Mouse (Mus musculus): Measurements from ENCODE around the gene Bola1. TPM values are rescaled to one million over a fixed set of nuclear protein-coding genes. Genes with fewer than 3 reads are reported as not detected.
"Not testable (repeated sequence)": the region's sequence is repeated elsewhere in the genome, so short reads cannot be mapped to it uniquely, and the experiment has no call there.

Gene Bola1
- total and polyA plus RNA-seq, 2 experiments from 2014 or later = 31.4 to 67.7 TPM

DNA sequence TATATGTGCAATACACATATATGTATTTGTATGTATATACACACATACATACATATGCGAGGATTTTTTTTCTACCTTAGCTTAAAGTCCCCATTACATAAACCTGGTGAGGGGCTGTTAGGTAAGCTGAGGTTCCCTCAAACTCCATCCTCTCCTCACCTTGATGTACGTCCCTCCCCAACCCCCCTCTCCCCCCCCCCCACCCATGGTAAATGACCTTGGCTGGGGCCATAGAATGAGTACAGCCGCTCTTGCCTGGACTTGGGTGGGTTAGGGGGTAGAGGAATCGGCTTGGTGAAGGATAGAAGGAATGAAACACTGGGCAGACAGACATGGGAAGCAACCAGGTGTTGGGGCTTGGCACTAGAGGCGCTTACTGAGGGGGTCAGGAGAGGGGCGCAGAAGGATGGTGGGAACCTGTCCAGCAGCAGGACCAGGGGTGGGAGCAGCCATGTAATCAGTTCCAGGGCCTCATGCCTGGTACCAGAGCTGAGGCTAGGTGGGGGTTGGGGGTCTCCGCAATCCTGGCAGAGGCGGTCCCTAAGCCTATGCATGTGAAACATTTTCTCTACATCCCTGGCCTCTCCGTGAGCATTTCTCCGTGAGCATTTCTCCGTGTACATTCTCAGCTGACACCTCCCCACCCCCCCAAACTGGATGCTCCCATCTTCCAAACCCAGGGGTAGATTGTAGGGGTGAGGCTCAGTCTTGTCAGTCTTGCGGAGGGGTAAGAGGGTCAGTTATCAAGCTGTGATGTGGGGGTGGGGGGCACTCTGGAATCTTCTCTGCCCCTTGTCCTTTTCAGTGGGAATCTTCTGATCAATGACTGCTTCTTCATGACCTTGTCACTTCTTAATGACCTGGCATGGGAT is 37.8 kb downstream of the Bola1 start:
- DNase-seq (peak; percentile 62), ATAC-seq (peak; percentile 67)
- WGBS = 23% methylated on average over 12 of the region's 12 CpGs

DNA sequence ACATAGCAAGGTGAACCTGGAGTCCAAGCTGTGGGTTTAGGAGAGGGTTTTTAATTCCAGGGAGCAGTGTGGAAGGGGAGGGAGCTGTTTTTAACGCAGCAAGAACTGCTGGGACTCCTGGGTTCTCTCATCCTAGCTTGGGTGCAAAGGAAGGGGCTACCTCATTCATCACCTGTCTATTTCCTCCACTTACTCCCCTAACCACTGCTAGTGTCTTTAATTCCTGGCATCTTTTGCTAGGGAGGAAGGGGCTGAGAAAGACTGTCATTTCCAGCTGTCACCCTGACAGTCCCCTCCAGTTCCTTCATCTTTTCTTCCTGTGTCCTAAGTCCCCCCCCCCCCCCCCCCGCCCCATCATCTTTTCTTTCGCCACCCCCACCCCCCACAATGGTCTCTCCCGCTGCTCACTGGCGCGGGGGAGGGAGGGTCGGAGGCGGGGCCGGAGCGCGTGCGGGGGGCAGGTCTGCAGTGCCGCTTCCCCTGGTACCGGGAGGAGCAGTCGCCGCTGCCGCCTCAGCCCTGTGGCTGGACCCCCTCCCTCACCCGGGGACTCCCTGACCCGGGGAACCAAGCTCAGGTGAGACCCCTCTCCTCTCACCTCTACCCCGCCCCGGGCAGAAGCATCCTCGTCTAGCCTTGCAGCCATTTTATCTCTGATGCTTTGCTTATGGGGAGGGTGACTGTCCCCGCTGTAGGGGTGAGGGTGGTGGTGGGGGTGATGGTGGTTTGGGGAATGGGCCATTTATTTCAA is 38.6 kb downstream of the Bola1 start, which contains the start of gene Sv2a:
Gene Sv2a (plus strand): TSS at position 425 of the 751 bp plus-strand sequence.
- 0% methylated on average over 18 of the region's 23 CpGs for WGBS
- Histone ChIP-seq H3K9me3 (ENCODE audit: low read length) (no peaks in the 10 kb centered on the region), H3K36me3 (ENCODE audit: insufficient read depth) (peaks cover 28% of the 10 kb centered on the region), H3K27ac (ENCODE audit: low read depth, low read length) (peak within 1 kb of the TSS; percentile 72), H3K4me2 (ENCODE audit: low read depth) (peak within 1 kb of the TSS; percentile 72), H3K27me3 (ENCODE audit: insufficient read depth, low read length) (no peaks in the 10 kb centered on the region), H3K9ac (peak within 1 kb of the TSS; percentile 78), H3K4me1 (ENCODE audit: insufficient read depth) (peaks cover 4% of the 10 kb centered on the region), H3K4me3 (ENCODE audit: low read depth, low read length) (peak within 1 kb of the TSS; percentile 52)
- TF ChIP-seq CTCF (IDR thresholded peaks at IDR 0.05; ENCODE audit: low read depth) = no peak
- ATAC-seq (peak; percentile 80), DNase-seq (peak; percentile 82)

More for the DNA sequence above, 37.8 kb downstream of the Bola1 start:
- peak overlapping the region; percentile 72 for H3K27ac ChIP-seq (ENCODE audit: low read depth, low read length)
- H3K27me3 ChIP-seq (ENCODE audit: insufficient read depth, low read length) = no peaks in the 10 kb centered on the region
- H3K4me2 ChIP-seq (ENCODE audit: low read depth) = peak overlapping the region; percentile 72
- peaks cover 4% of the 10 kb centered on the region for H3K4me1 ChIP-seq (ENCODE audit: insufficient read depth)
- peak overlapping the region; percentile 52 for H3K4me3 ChIP-seq (ENCODE audit: low read depth, low read length)
- H3K9me3 ChIP-seq (ENCODE audit: low read length) = no peaks in the 10 kb centered on the region
- H3K36me3 ChIP-seq (ENCODE audit: insufficient read depth) = peaks cover 24% of the 10 kb centered on the region
- no peak for TF ChIP-seq CTCF (IDR thresholded peaks at IDR 0.05; ENCODE audit: low read depth)
- peak overlapping the region; percentile 78 for H3K9ac ChIP-seq

DNA sequence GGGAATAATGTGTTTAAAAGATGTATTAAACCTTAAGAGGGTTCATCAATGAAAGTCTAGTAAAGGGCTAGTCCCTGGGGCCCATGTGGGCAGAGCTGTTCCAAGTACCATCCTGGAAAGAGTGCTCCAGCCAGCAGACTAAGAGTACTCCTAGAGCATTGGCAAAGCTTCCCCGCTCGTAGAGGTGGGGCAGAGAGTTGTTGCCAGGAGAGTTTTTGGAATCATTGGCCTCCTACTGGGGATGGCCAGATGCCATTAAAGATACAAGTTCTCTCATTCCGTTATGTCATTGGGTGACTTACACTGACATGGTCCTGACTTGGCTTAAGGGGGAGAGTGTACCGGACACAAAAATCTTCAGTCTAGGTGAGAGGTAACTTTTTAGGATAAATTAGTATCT is 40.0 kb downstream of the Bola1 start:
- no peak for TF ChIP-seq CTCF (IDR thresholded peaks at IDR 0.05; ENCODE audit: low read depth)
- no peak for DNase-seq
- Histone ChIP-seq H3K9ac (no peak overlapping the region), H3K4me2 (ENCODE audit: low read depth) (no peak overlapping the region), H3K9me3 (ENCODE audit: low read length) (no peaks in the 10 kb centered on the region), H3K36me3 (ENCODE audit: insufficient read depth) (peaks cover 33% of the 10 kb centered on the region), H3K4me1 (ENCODE audit: insufficient read depth) (peaks cover 4% of the 10 kb centered on the region), H3K27me3 (ENCODE audit: insufficient read depth, low read length) (no peaks in the 10 kb centered on the region), H3K27ac (ENCODE audit: low read depth, low read length) (no peak overlapping the region), H3K4me3 (ENCODE audit: low read depth, low read length) (no peak overlapping the region)
- WGBS = 47% methylated on average over 4 of the region's 4 CpGs
- ATAC-seq = no peak

DNA sequence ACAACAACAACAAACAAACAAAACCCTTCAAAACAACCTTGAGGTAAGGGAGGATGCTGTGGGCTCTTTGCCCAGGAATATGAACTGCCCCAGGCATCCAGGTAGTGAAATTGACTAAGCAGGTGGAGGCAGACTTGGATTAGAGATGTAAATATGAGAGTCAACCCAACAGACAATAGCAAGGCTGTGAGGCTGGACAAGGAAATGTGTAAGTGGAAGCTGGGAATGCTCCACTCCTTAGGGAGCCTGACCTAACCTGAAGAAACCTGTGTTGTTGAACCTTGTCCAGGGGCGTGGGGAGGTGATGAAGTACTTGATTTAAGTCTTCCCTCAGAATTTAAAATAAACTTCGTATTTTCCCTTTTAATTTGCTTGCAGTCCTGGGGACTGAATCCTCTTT is 40.6 kb downstream of the Bola1 start:
- H3K36me3 ChIP-seq (ENCODE audit: insufficient read depth) = peaks cover 39% of the 10 kb centered on the region
- ATAC-seq = no peak
- H3K4me3 ChIP-seq (ENCODE audit: low read depth, low read length) = no peak overlapping the region
- no peaks in the 10 kb centered on the region for H3K9me3 ChIP-seq (ENCODE audit: low read length)
- H3K4me1 ChIP-seq (ENCODE audit: insufficient read depth) = peaks cover 4% of the 10 kb centered on the region
- no peak overlapping the region for H3K27ac ChIP-seq (ENCODE audit: low read depth, low read length)
- no peak overlapping the region for H3K9ac ChIP-seq
- H3K27me3 ChIP-seq (ENCODE audit: insufficient read depth, low read length) = no peaks in the 10 kb centered on the region
- TF ChIP-seq CTCF (IDR thresholded peaks at IDR 0.05; ENCODE audit: low read depth) = no peak
- 86% methylated on average over 2 of the region's 2 CpGs for WGBS
- no peak for DNase-seq
- no peak overlapping the region for H3K4me2 ChIP-seq (ENCODE audit: low read depth)

DNA sequence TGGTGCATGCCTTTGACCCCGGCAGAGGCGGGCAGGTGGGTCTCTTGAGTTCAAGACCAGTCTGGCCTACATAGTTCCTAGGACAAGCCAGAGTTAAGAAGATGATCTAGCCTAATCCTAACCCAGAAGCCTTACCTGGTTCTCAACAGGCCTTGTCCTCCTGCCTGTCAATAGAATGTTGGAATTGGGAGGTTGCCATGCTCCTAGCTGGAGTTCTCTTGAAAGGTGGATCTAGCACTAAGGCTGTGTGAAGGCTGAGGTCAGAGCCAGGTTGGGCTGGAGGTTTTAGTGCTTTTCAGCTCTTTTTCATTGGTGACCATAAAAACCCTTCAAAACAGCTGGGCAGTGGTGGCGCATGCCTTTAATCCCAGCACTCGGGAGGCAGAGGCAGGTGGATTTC is 41.1 kb downstream of the Bola1 start:
- no peak overlapping the region for H3K27ac ChIP-seq (ENCODE audit: low read depth, low read length)
- 93% methylated on average over 4 of the region's 4 CpGs for WGBS
- no peak overlapping the region for H3K4me3 ChIP-seq (ENCODE audit: low read depth, low read length)
- H3K27me3 ChIP-seq (ENCODE audit: insufficient read depth, low read length) = no peaks in the 10 kb centered on the region
- ATAC-seq = no peak
- DNase-seq = no peak
- H3K4me2 ChIP-seq (ENCODE audit: low read depth) = no peak overlapping the region
- peaks cover 39% of the 10 kb centered on the region for H3K36me3 ChIP-seq (ENCODE audit: insufficient read depth)
- no peaks in the 10 kb centered on the region for H3K9me3 ChIP-seq (ENCODE audit: low read length)
- H3K9ac ChIP-seq = no peak overlapping the region
- peaks cover 4% of the 10 kb centered on the region for H3K4me1 ChIP-seq (ENCODE audit: insufficient read depth)
- TF ChIP-seq CTCF (IDR thresholded peaks at IDR 0.05; ENCODE audit: low read depth) = no peak

DNA sequence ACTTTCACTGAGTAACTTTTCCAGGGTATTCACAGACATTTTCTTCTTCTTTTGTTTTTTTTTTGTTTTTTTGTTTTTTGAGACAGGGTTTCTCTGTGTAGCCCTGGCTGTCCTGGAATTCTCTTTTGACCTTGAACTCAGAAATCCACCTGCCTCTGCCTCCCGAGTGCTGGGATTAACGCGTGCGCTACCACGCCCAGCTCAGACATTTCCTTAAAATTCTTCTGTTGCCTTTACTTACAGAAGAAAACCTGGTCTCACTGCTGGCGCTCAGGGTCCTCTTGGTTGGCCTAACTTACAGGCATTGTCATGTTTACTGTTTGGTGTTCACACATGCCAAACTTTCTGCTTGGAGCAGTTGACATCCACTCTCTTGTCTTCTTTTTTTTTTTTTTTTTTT is 44.3 kb downstream of the Bola1 start:
- H3K9ac ChIP-seq = no peak overlapping the region
- WGBS = 93% methylated on average over 6 of the region's 6 CpGs
- no peak for TF ChIP-seq CTCF (IDR thresholded peaks at IDR 0.05; ENCODE audit: low read depth)
- peaks cover 39% of the 10 kb centered on the region for H3K36me3 ChIP-seq (ENCODE audit: insufficient read depth)
- ATAC-seq (no peak), DNase-seq (no peak)
- no peaks in the 10 kb centered on the region for H3K9me3 ChIP-seq (ENCODE audit: low read length)
- peaks cover 8% of the 10 kb centered on the region for H3K4me1 ChIP-seq (ENCODE audit: insufficient read depth)
- H3K27me3 ChIP-seq (ENCODE audit: insufficient read depth, low read length) = no peaks in the 10 kb centered on the region
- no peak overlapping the region for H3K4me2 ChIP-seq (ENCODE audit: low read depth)
- H3K4me3 ChIP-seq (ENCODE audit: low read depth, low read length) = no peak overlapping the region
- no peak overlapping the region for H3K27ac ChIP-seq (ENCODE audit: low read depth, low read length)

DNA sequence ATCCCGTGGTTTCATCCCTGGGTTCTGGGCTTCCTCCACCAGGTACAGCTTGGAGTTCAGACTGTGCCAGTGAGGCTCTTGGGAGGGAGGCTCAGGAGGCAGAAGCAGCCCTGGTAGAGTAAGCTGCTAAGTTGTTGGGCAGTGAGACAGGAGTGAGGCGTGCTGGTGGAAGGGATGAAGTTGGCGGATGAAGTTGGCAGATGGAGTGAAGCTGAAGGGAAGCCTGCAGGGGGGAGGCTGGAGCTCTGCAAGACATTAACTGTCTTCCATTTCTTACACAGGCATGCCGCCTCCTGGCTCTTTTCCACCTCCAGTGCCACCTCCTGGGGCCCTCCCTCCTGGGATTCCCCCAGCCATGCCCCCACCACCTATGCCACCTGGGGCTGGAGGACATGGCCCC is 45.5 kb downstream of the Bola1 start:
- ATAC-seq; H3K4me2 ChIP-seq (ENCODE audit: low read depth); H3K9me3 ChIP-seq (ENCODE audit: low read length); H3K4me1 ChIP-seq (ENCODE audit: insufficient read depth); DNase-seq; H3K9ac ChIP-seq; H3K27ac ChIP-seq (ENCODE audit: low read depth, low read length); H3K27me3 ChIP-seq (ENCODE audit: insufficient read depth, low read length); H3K4me3 ChIP-seq (ENCODE audit: low read depth, low read length): not testable (repeated sequence)
- peaks cover 39% of the 10 kb centered on the region for H3K36me3 ChIP-seq (ENCODE audit: insufficient read depth)
- 84% methylated on average over 4 of the region's 4 CpGs for WGBS
